Mouse (Mus musculus) limb, embryonic 14.5 days (tissue): ENCODE data around the gene Syndig1. TPM values are rescaled to one million over a fixed set of nuclear protein-coding genes. Genes with fewer than 3 reads are reported as not detected.

Experiments used
- ATAC-seq: fragments of 200-750 bp; cut with Nextera tagmentation; 2 replicates; pipeline ENCODE4 v1.8.0; 2017; ENCODE audit warnings: low read depth, moderate number of reproducible peaks, moderate TSS enrichment; ENCODE audit not compliant: low FRiP score
- DNase-seq: peaks from one replicate; pipeline ENCODE4 v3.0.0-alpha.2; 2015; ENCODE audit warnings: low spot score
- H3K27ac ChIP-seq: fragments of 300-500 bp; sonication (generic); replicated peaks from 2 replicates; pipeline ENCODE4 v1.5.1; 2014; ENCODE audit warnings: low read depth, mild to moderate bottlenecking, low read length, moderate library complexity, mixed read lengths
- H3K27me3 ChIP-seq: fragments of 300-500 bp; sonication (generic); 2 replicates; pipeline ENCODE4 v1.6.1; 2014; ENCODE audit warnings: low read length, mixed read lengths; ENCODE audit not compliant: control insufficient read depth, insufficient read depth
- H3K36me3 ChIP-seq: fragments of 300-500 bp; sonication (generic); 2 replicates; pipeline ENCODE4 v1.6.1; 2014; ENCODE audit warnings: mild to moderate bottlenecking, low read length, moderate library complexity, mixed read lengths; ENCODE audit not compliant: control insufficient read depth, insufficient read depth
- H3K4me1 ChIP-seq: fragments of 300-500 bp; sonication (generic); 2 replicates; pipeline ENCODE4 v1.6.1; 2014; ENCODE audit warnings: antibody characterized with exemption, low read length, mixed read lengths; ENCODE audit not compliant: control insufficient read depth, insufficient read depth
- H3K4me2 ChIP-seq: fragments of 300-500 bp; sonication (generic); replicated peaks from 2 replicates; pipeline ENCODE4 v1.6.1; 2014; ENCODE audit warnings: low read depth, mild to moderate bottlenecking, low read length, moderate library complexity; ENCODE audit not compliant: severe bottlenecking
- H3K4me3 ChIP-seq: fragments of 300-500 bp; sonication (generic); replicated peaks from 2 replicates; pipeline ENCODE4 v1.5.1; 2014; ENCODE audit warnings: low read length
- H3K9ac ChIP-seq: fragments of 300-500 bp; sonication (generic); 2 replicates; pipeline ENCODE4 v1.6.1; 2014; ENCODE audit warnings: mild to moderate bottlenecking, low read depth, low read length, moderate library complexity; ENCODE audit not compliant: severe bottlenecking
- H3K9me3 ChIP-seq: fragments of 300-500 bp; sonication (generic); 2 replicates; pipeline ENCODE4 v1.6.1; 2016; ENCODE audit warnings: low read length; ENCODE audit not compliant: control insufficient read depth
- POLR2A ChIP-seq: fragments of 200-500 bp; IDR thresholded peaks from 2 replicates; pipeline ENCODE4 v1.8.0; 2012; ENCODE audit warnings: inconsistent platforms, mild to moderate bottlenecking, moderate library complexity, borderline replicate concordance; ENCODE audit not compliant: insufficient read depth, insufficient read length; ENCODE audit errors: extremely low read depth
- WGBS: fragments of 180-500 bp; shearing (Covaris S2); extraction: QIAGEN DNeasy Blood & Tissue Kit; methylation state at CpG from one replicate; pipeline ENCODE4 v1.1.7; 2014; 5-methylcytosine and 5-hydroxymethylcytosine counted together
- polyA plus RNA-seq, 2 experiments: library from polyadenylated mRNA; depleted of rRNA in 1 of 2; stranded (reverse) in 1 of 2; unstranded in 1 of 2; fragments of >200 nt; fragmentation: Nextera tagmentation in 1 of 2; extraction: Ambion mirVana in 1 of 2; gene quantifications; 2 replicates each; pipeline versions ENCODE4 v1.2.1 to v1.2.3; 2012 to 2014

Syndig1 gene
- 5.5 and 5.7 TPM in 2 replicates for polyA plus RNA-seq (2012; rRNA removed)
- 8.1 and 9.3 TPM in 2 replicates for polyA plus RNA-seq (2014; fragmentation: Nextera tagmentation; extraction: Ambion mirVana)

DNA sequence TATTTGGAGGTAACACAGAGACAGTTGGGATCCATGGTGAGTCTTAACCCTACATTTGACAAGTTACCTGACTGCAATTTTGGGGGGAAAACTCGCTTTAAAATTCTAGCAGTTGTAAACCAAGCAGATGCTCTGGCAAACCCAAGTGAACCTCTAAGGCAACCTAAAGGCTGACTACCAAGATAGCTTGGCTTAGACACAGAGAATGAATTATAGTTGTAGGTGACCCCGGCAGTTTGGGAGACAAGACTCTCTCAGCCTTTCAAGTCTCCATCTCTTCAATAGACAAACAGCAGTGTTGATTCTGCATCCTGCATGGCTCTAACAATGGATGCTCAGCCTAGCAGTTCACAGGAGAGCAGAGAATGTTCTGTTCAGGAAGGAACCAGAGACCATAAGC is at the start of gene Syndig1:
Gene Syndig1 (plus strand): TSS at position 301 of the 400 bp plus-strand sequence.
- H3K27ac ChIP-seq: no peak within 1 kb of the TSS
- peak within 1 kb of the TSS; percentile 61 for H3K4me3 ChIP-seq
- WGBS: 75% methylated on average over 2 of the region's 2 CpGs
- H3K4me2 ChIP-seq: peak within 1 kb of the TSS; percentile 98
- H3K9ac ChIP-seq: peak within 1 kb of the TSS; percentile 59
- DNase-seq: no peak
- no peaks in the 10 kb centered on the region for H3K9me3 ChIP-seq
- H3K36me3 ChIP-seq: no peaks in the 10 kb centered on the region
- H3K27me3 ChIP-seq: peaks cover 32% of the 10 kb centered on the region; the same call in 1 of the 2 replicates
- peaks cover 14% of the 10 kb centered on the region; the same call in 1 of the 2 replicates for H3K4me1 ChIP-seq
- ATAC-seq: no peak
- no peak for TF ChIP-seq POLR2A

DNA sequence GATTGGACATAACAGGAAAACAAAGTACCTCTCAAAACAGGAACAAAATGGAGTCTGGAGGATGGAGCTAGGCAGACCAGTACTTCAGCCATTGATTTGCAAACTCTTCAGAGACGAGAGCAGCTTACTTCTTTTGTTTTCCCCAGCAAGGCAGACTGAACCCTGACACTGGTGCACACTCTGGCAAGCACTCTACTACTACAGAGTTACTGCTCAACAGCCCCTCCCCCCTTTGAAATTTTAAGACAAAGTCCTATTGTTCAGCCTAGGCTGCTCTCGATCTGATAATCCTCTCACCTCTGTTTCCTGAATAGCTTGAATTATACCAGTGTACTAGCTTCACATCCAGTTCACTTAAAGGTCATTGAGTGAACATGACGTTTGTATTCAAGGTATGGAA is 30.4 kb upstream of the Syndig1 start:
- WGBS: 36% methylated on average over 3 of the region's 3 CpGs
- no peak for DNase-seq

GRCm38 (mm10) chr2:149804599-149805140 is 24.3 kb upstream of the Syndig1 start:
- no peak for TF ChIP-seq POLR2A
- ATAC-seq: no peak
- Histone ChIP-seq H3K27me3 (no peaks in the 10 kb centered on the region), H3K4me3 (no peak overlapping the region), H3K36me3 (no peaks in the 10 kb centered on the region), H3K9ac (no peak overlapping the region), H3K4me2 (no peak overlapping the region), H3K4me1 (no peaks in the 10 kb centered on the region), H3K27ac (no peak overlapping the region), H3K9me3 (no peaks in the 10 kb centered on the region)
- 86% methylated on average over 3 of the region's 3 CpGs for WGBS
- DNase-seq: no peak

More for the DNA sequence above, 30.4 kb upstream of the Syndig1 start:
- no peaks in the 10 kb centered on the region for H3K4me1 ChIP-seq
- no peak overlapping the region for H3K4me2 ChIP-seq
- TF ChIP-seq POLR2A: no peak
- no peak overlapping the region for H3K27ac ChIP-seq
- ATAC-seq: no peak
- no peaks in the 10 kb centered on the region for H3K9me3 ChIP-seq
- no peaks in the 10 kb centered on the region for H3K27me3 ChIP-seq
- no peak overlapping the region for H3K9ac ChIP-seq
- H3K36me3 ChIP-seq: no peaks in the 10 kb centered on the region
- H3K4me3 ChIP-seq: no peak overlapping the region

- Histone ChIP-seq H3K27me3 (no peaks in the 10 kb centered on the region), H3K4me1 (no peaks in the 10 kb centered on the region), H3K36me3 (no peaks in the 10 kb centered on the region), H3K4me2 (no peak overlapping the region), H3K9ac (no peak overlapping the region), H3K4me3 (no peak overlapping the region), H3K9me3 (no peaks in the 10 kb centered on the region), H3K27ac (no peak overlapping the region)
- whole genome bisulfite sequencing: 86% methylated on average over 2 of the region's 2 CpGs
- DNase-seq (no peak), ATAC-seq (no peak)
- TF ChIP-seq POLR2A: no peak
Observed at GRCm38 (mm10) chr2:149805256-149805655, 23.8 kb upstream of the Syndig1 start.

DNA sequence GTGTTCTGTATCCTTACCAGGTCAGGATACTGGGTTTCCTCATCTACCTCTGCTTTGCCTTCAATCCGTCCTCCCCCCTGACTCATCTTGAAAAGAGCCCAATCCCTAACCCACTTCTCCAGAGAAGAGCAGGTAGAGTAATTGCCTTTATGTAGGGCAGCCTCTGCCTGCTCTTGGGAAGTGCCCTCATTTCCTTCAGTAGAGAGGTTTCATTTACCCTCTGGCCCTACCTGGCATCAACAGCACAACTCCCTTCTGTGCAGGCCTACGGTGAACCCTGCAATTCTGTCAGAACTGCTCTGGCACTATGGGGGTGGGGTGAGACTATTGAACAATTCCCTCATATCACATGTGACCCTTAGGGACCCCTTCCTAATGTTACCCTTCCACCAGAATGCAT is 16.1 kb upstream of the Syndig1 start:
- Histone ChIP-seq H3K4me3 (no peak overlapping the region), H3K27ac (no peak overlapping the region), H3K36me3 (no peaks in the 10 kb centered on the region), H3K9ac (no peak overlapping the region), H3K4me1 (no peaks in the 10 kb centered on the region), H3K4me2 (no peak overlapping the region), H3K9me3 (no peaks in the 10 kb centered on the region), H3K27me3 (no peaks in the 10 kb centered on the region)
- TF ChIP-seq POLR2A: no peak
- 57% methylated on average over 2 of the region's 2 CpGs for WGBS
- DNase-seq (no peak), ATAC-seq (no peak)
